Mouse (Mus musculus) ZHBTc4 (cell line): Measurements from ENCODE around the gene Zfp346.
A peak's percentile ranks its signal among the peaks of the same experiment; 100 is the strongest.
"Not testable (repeated sequence)": the region's sequence is repeated elsewhere in the genome, so short reads cannot be mapped to it uniquely, and the experiment has no call there.

ENCODE experiments used
- DNase-seq: peaks from one replicate; pipeline ENCODE4 v3.0.0-alpha.2; 2011; ENCODE audit warnings: low read depth, low spot score

Zfp346 gene

DNA sequence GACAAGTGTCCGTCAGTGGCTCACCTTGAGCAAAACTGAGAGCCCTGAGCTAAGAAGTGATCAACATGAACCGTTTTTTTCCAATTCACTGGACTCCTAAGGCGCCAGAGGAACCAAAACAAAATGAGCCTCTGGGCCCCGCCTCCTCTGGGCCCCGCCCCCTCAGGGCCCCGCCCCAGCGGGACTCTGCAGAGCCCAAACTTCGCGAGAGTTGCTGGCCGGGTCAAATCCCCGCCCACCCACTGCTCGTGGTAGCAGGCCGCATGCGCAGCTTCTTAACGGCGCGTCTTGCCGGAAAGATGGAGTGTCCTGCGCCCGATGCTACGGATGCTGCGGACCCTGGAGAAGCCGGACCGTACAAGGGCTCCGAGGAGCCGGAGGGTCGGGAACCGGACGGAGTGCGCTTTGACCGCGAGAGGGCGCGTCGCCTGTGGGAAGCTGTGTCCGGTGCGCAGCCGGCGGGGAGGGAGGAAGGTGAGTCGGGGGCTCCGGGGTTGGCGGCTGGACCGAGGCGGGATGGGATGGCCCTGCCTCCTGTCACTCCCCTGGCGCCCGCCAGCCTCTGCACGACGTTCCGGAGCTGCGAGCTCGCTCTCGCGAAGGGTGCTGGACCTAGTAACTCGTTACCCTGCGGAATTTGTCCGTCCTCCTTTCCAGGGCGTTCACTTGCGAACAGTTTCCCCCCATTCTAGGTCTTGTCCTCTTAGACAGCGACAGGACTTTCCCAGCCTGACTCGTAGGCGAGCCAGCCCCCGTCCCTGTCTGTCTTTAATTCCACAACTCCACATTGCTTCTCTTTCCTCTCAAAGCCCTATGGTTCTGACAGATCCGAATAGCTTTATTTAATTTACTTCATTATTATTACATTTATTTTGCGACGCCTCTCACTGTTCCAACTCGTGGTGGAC, at the start of gene Zfp346:
Gene Zfp346 (plus strand): TSS at position 267 of the 908 bp plus-strand sequence.
- peak; percentile 98 for DNase-seq

DNA sequence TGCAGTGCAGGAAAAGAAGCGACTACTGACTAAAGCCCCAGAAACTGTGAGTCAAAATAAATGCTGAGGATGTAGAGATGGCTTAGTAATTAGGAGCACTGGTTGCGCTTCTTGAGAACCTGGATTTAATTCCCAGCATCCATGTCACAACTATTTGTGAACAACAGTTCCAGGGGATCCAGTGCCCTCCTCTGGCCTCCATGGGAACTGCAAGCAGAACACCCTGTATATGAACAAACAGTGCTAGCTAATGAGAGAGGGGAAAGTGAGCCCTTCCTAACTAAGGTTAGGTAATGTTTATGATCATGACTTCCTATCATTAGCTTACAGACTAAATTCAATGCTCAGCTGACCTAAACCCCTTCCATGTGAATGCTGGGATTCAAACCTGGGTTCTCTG, 47.1 kb upstream of the Zfp346 start:
- peak; percentile 69 for DNase-seq

DNA sequence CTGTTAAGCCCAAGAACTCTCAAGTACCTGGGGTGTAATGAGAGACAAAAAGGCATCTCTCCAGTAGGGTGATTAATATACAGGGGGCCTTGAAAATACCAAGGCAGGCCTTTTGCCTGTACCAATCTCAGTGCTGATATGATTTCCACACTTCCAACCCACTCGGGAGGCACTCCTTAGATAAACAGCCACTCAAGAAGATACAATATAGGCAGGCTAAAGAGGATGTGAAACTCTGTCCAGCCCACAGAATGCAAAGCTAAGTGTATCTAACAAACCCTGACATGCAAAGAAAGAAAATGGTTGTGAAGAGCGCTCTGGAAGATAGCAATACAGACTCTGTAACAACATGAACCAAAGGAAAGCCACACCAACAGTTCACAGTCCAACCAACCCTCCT, 41.8 kb upstream of the Zfp346 start:
- DNase-seq = no peak

DNA sequence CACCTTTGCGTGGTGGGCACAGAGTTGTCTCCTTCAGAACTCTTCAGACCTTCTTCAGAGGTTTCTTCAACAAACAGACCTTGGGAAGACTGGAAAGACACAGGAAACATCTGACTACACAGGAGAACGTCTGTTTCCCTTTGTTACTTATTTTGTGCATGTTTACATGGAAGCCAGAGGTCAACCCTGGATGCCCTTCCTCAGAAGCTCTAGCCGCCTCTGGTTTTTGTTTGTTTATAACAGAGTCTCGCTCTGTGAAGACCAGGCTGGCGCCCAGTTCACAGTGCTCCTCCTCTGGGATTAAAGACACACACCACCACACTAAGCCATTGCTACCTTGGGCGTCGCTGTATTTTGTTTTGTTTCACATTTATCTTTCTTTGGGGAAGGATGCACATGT, 35.4 kb upstream of the Zfp346 start:
- no peak for DNase-seq

DNA sequence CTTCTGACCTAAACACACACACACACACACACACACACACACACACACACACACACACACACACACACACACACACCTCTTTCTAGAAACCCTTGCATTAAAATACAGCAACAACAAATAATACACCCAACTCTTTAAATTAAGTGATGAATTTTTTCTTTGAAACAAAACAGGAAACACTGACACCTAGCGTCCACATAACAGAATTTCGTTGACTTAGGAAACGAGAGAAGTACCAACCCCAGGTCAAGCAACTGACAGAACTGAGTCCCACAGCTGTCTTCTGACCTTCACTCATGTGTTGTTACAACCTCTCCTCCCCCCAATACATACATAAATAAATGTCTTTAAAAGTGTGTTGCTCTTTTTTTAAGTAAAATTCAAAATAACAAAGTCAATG, 33.8 kb upstream of the Zfp346 start:
- peak; percentile 54 for DNase-seq

DNA sequence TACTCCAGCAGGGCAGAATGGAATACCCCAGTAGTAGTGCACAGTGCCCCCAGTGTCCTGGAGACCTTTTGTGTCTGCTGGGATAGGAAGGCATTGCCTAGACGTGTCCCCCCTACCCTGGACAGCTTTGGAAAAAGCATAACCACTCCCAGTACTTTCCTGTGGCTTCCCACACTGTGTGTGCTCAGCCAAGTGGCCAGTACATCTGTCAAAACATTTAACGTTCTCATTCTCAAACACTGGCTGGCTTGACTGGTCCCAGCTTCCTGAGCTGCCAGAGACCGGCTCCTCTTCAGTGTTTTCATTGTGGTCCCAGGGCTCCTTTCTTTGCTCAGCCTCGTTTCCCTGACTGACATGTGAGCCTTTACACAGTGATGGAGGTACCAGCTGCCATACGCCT, 29.5 kb upstream of the Zfp346 start:
- no peak for DNase-seq

DNA sequence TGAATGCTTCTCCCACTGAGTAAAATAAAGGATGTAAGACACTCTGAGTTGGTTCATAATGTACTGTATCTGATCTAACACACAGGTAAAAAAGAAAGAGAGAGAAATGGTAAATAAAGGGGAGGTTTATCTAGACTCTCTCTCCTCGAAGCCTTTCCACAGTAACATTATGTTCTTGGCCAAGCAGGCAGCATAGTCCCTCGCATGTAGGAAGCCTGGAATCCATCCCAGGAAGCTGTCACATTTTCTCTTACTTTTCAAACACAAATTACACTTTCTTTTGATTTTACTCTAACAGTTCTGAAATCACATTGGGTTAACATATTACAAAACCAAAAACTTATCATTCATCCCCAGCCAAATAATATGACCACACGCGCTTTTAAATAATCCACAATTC, 12.5 kb upstream of the Zfp346 start:
- no peak for DNase-seq

DNA sequence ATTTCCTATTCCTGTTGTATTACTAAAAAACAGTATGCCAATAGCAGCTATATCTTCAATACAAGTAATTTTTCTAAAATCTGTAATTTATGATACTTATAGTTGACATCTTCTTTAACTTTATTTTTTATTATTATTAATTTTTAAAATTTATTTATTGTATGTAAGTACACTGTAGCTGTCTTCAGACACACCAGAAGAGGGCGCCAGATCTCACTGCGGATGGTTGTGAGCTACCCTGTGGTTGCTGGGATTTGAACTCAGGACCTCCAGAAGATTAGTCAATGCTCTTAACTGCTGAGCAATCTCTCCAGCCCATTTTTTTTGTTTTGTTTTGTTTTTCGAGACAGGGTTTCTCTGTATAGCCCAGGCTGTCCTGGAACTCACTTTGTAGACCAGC, 7.3 kb upstream of the Zfp346 start:
- not testable (repeated sequence) for DNase-seq

DNA sequence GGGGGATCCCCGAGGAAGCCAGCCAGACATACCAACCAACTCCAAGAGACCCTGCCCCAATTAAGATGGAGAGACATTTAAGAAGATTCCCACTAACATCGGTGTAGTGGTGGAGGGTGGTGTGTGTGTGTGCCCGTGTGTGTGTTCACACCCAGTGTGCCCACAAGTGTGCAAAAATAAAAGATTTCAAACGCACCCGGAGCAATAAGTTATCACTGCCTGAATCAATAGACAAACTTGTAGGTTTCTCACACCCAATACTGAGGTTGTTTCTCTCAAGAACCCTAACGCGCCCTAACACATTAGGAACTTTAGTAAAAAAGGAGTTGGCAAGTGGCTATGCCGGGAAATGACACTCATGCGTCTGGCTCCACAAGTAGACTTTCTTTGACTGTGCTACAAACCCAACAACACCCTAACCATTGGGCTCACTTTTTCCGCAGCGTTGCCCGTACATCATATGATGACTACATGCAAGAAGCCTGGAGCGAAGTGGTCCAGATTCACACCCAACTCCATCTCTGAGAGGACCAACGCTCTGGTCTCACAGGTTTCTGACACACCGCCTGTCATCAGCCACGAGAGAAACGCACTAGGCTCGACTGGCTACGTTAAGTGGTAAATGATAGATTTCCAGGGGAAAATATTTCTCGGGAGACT, 5.9 kb upstream of the Zfp346 start:
- peak; percentile 60 for DNase-seq

DNA sequence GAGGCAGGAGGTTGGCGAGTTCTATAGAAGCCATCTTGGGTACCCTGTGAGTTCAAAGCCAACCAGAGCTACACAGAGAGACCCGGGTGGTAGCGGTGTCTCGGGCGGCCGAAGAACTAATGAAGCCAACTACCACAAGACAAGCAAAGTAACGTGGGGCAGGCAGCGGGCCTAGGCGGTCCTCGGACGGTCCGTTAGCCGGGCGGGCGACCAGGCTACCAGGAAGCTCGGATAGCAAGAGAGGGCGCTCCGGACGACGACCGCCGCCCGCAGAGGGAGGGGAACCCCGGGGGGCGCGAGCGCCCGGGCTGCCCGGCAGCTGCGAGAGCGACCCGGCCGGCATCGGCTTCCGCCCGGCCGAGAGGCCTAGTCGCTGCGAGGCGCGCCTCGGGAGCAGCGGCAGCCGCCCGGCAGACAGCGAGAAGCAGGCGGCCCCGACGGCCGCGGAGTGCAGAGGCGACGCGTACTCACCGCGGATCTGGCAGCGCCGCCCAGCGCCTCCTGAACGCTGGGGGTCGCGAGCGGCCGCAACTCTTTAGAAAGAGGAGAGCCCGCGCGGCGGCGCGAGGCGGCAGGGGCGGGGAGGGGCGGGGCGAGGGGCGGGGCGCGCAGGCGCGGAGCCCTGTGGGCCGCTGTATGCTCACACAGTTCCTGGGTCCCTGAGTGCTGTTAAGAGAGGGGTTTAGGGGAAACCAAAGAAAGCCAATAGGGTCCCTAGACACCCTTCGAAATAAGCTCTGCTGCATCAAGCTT, 5.2 kb upstream of the Zfp346 start, which contains the start of gene Uimc1:
Gene Uimc1 (minus strand): TSS at position 575 of the 753 bp plus-strand sequence.
- peak; percentile 94 for DNase-seq

DNA sequence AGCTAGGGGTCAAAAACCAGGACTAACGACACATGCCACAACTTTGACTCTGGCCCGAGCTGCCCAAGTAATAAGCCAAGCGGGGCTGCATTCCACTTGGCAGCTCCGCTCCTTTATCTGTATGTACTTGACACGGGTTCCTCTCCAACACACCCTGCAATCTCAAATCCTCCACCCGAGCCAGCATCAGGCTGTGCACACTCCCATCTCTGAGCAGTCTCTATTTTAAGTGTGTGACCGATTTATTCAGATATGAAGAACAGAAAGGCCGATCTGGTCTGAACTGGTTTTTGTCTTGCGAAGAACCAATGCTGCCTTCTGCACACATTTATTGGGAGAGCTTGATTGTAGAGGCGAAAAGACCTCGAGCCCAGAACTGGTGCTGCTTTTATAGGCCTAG, 3.5 kb upstream of the Zfp346 start:
- peak; percentile 42 for DNase-seq

DNA sequence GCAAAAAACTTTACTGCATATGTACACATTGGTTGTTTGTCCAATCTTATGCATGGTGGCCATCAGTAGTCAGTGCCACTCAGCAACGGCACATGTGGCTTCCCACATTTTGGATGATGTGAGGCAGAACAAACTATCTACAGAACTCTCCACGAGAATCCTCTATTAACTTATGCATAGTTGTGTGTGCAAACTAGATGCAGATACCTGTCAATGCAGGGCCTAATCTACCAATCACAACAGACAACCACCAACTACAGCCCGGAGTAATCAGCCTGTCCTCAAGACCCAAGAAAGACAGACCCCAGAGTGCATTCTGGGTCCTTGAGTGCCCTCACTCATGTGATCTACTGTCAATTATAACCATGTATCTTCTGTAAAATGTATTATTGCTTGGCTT, 2.7 kb upstream of the Zfp346 start:
- no peak for DNase-seq

DNA sequence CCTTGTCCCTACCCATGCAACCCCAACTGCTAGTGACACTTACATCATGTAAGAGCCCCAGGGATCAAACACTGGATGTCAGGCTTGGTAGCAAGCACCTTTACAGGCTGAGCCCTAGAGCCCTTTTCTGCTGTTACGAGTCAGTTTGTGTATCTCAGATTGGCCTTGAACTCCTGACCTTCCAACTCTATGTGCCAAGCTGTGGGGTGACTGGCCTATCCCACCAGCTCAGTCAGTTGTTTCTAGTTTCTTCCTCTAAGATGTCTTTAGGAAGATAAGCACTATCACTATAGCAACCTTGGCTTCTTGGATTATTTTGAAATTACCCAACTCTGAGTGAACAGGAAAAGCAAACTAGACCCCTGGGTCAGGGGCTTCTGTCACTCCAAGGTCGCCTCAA, 1.8 kb upstream of the Zfp346 start:
- DNase-seq = no peak

DNA sequence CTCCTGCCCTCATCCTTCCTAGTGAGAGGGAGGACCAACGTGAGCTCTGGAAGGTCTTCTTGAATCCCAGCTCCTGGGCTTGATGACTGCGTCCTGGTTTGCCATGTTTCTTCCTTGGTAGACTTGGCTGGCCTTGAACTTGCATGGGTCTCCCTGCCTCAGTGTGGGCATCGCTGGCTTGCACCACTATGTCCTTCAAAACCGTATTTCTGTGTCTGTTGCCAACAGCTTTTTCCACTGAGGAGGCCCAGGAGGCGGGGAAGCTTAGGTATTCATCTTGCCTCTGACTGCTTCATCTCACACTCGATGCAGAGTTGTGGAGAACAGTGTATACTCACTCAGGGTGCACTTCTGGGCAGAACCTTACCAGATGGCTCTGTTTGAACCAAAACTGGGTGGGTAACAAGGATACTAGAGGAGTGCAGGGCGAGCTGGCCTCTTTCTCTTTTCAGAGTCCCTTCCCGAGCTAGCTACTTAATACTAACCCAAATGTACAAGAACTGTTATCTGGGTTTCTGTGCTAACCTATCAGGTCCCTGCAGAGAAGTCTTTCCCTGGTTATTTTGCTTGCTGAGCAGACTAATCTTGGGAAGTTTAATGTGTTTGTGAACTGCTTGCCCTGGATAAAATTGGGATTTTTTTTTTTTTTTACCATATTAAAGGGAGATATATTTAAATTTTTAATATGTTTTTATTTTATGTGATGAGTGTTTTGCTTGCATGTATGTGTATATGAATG, 1.0 kb downstream of the Zfp346 start:
- DNase-seq = no peak

DNA sequence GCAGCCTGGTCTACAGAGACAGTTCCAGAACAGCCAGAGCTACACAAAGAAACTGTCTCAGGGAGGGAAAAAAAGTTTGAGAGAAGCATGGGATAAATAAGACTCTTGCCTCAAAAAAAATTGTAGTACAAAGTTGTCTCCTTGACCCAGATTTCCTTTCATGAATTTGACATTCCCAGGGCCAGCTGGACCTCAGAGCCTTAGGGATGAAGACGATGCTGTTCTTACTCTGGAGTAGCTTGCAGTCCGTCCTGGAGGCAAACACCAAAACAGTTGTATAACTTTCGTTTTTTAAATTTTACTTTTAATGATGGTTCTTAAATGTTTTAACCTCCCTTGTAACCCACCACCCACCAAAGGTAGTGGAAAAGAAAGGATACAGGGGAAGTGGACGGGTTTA, 2.0 kb downstream of the Zfp346 start:
- no peak for DNase-seq

DNA sequence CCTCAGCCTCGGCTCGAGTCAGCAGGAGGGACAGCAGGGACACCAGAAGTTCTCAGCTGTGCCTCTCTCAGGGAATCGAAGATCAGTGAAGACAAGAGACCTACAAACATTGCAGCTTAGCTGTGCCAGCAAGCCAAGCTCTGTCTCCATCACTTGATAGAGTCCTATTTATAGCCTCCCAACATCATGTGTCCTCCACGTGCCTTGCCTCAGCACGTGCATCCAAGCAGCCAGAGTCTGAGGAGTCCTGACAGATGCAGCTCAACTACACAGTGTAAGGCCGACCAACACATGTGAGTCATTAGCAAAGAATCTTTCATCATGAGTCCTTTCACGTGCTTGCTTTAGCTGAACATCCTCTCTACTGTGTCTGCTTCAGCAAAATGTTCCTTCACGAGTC, 2.6 kb downstream of the Zfp346 start:
- no peak for DNase-seq

DNA sequence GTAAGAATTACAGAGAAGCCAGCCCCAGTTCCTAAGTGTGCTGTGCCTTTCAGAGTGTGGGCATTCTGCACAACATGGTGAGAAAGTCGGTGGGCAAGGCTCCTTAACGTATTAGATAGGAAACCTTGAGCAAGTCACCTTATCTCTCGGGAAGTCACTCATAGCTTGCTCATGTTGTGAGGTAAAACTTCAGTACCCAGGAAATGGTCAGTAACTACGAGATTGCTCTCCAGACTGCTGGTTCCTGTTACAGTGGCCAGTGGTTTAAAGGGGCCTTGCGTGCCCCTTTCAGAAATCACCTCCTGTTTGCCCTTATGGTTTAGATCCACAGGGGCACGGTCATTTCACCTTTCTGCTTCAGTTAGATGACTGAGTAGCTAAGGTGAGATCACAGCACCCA, 9.3 kb downstream of the Zfp346 start:
- DNase-seq = no peak

DNA sequence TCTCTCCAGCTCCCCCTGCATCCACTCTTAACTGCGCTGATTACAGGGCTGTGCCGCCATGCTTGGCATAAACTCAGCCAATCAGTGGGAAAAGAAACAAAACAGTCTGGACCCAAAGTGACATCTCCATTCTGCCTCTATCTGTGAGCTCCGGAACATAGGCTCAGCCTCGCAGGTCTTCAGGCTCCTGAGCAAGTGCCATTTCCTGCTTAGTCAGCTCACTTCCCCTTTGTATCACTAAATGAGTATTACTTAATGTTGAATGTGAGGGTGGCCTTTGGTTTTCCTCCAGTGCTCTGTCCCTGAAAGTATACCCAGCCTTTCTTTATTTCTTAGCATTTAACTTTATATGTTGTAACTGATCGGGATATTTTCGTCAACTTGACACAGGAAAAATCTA, 19.8 kb downstream of the Zfp346 start:
- DNase-seq = no peak

DNA sequence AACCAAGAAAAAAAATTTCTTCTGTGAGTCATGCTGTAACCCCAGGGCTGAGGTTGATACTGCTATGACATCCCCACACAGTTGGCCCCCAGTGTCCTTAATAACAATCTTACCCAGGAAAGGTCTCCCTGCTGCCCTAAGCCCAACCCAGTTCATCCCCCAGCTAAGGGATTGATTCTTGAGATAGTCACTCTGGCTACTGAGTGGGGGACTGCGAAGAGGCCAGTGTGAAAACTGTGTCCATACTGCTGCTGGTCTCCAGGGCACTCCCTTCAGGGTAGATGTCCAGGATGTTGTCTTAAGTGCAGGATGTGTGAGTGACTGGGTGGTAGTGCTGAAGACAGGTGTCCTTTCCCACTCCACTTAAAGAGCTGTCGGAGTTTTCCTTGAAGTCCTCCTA, 28.3 kb downstream of the Zfp346 start, which contains the start of gene Gm17617:
Gene Gm17617 (minus strand): TSS at position 101 of the 400 bp plus-strand sequence.
- DNase-seq = no peak

DNA sequence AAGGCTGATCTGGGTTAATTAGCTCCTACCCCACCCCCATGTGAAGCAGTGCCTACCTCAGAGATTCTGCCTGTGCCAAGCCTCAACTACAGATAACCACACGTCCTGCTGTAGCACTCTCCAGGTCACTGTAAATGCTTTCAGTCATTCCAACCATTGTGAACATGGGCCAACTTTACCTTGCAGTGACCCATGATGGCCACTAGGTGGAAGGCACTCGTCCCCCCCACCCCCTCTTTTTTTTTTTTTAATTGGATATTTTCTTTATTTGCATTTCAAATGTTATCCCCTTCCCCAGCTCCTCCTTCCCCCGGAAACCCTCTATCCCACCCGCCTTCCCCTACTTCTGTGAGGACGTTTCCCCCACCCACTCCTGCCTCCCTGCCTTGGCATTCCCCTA, 30.3 kb downstream of the Zfp346 start:
- peak; percentile 57 for DNase-seq

DNA sequence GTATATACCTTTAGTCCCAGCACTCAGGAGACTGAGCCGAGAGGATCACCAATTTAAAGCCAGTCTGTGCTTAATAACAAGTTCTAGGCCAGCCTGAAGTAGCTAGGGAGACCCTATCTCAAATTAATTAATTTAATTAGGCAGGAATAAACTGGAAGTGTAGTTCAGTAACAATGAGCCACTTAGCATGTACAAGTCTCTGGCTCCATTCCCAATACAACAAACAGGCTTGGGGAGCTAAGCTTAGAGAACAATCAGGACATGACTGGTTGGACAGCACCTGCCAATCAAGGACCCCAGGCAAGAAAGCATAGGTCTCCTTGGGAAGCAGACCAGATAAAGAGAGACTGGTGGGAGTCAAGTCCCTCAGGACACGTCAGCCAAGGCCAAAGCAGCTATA, 35.2 kb downstream of the Zfp346 start:
- no peak for DNase-seq
